20 mouse cellular contexts compared by ENCODE assay signal in genomic region chr13:25347558-25347957, GRCm38 (mm10).
DNase-seq lines count a peak whose midpoint lies in the region; ATAC-seq and TF ChIP-seq lines count a peak whose summit lies in the region.
"Had no signal": no experiment of that assay in that cellular context is flagged by ENCODE, and none has a peak within 500 bp of the region (broad histone marks: within the 10 kb centered on the region; RNA-seq: fewer than 3 reads in every experiment).

No protein-coding gene starts in this region.

- ATAC-seq in lung, embryonic 14.5 days (ENCODE audit: insufficient read depth): no peak
- ATAC-seq in Patski: no peak
- ATAC-seq in neural tube, embryonic 15.5 days (ENCODE audit: low FRiP score): no peak
- no peak for ATAC-seq in forebrain, embryonic 15.5 days (replicated peaks)
- ATAC-seq: forebrain, embryonic 16.5 days had no signal

- 46% methylated on average over 5 of the region's 5 CpGs for WGBS in lung, embryonic 14.5 days
- WGBS in neural tube, embryonic 15.5 days: 60% methylated on average over 5 of the region's 5 CpGs
- 44% methylated on average over 5 of the region's 5 CpGs for WGBS in forebrain, embryonic 15.5 days

- H3K9me3 ChIP-seq in lung, embryonic 14.5 days (ENCODE audit: low read depth, low read length): no peaks in the 10 kb centered on the region
- H3K9me3 ChIP-seq in neural tube, embryonic 15.5 days (replicated peaks): no peaks in the 10 kb centered on the region
- no peaks in the 10 kb centered on the region for H3K9me3 ChIP-seq in forebrain, embryonic 15.5 days
- H3K9me3 ChIP-seq: embryonic facial prominence, embryonic 13.5 days; hindbrain, embryonic 10.5 days had no signal

- no peak for TF ChIP-seq CTCF in lung, embryonic 14.5 days (IDR thresholded peaks at IDR 0.05; ENCODE audit: low read depth)
- peak; percentile 69 for TF ChIP-seq CTCF in Patski (IDR thresholded peaks at IDR 0.05)

- no peaks in the 10 kb centered on the region for H3K27me3 ChIP-seq in lung, embryonic 14.5 days (ENCODE audit: insufficient read depth, low read length)
- H3K27me3 ChIP-seq in Patski: no peaks in the 10 kb centered on the region
- H3K27me3 ChIP-seq in neural tube, embryonic 15.5 days (replicated peaks): no peaks in the 10 kb centered on the region
- no peaks in the 10 kb centered on the region for H3K27me3 ChIP-seq in forebrain, embryonic 15.5 days
- H3K27me3 ChIP-seq: embryonic facial prominence, embryonic 13.5 days had no signal

- CTCF ChIA-PET in Patski (lab: Charles Lee): interaction anchor here (1.0 to 1.7 kb wide), 4 partner anchors 9 to 144 kb away, joined by 3 to 5 read pairs (median 4); no protein-coding TSS in a partner anchor

- no peak overlapping the region for H3K27ac ChIP-seq in lung, embryonic 14.5 days (ENCODE audit: low read depth)
- no peak overlapping the region for H3K27ac ChIP-seq in neural tube, embryonic 15.5 days (replicated peaks)
- no peak overlapping the region for H3K27ac ChIP-seq in forebrain, embryonic 15.5 days (replicated peaks)
- H3K27ac ChIP-seq: embryonic facial prominence, embryonic 13.5 days; hindbrain, embryonic 10.5 days had no signal

- H3K9ac ChIP-seq in lung, embryonic 14.5 days: no peak overlapping the region
- no peak overlapping the region for H3K9ac ChIP-seq in neural tube, embryonic 15.5 days (replicated peaks)
- H3K9ac ChIP-seq in forebrain, embryonic 15.5 days (replicated peaks): no peak overlapping the region
- H3K9ac ChIP-seq: embryonic facial prominence, embryonic 13.5 days had no signal

- in situ Hi-C loops in Patski (cut with MboI; ENCODE audit: low pct_unique_long_range_greater_than_20kb): loop anchor here (5.0 to 10.0 kb wide), 3 partner anchors 160 to 323 kb away; partner anchors contain the start of gene Mrs2

- no peaks in the 10 kb centered on the region for H3K36me3 ChIP-seq in lung, embryonic 14.5 days (ENCODE audit: insufficient read depth)
- H3K36me3 ChIP-seq in neural tube, embryonic 15.5 days: no peaks in the 10 kb centered on the region
- H3K36me3 ChIP-seq in forebrain, embryonic 15.5 days: no peaks in the 10 kb centered on the region
- H3K36me3 ChIP-seq: embryonic facial prominence, embryonic 13.5 days; hindbrain, embryonic 10.5 days had no signal

- peak; percentile 24 for DNase-seq in embryo, embryonic 10.5 days (ENCODE audit: low spot score)
- no peak for DNase-seq in embryo, embryonic 10 days (ENCODE audit: low spot score)
- peak; percentile 35 for DNase-seq in lung, embryonic 14.5 days
- no peak for DNase-seq in lung, adult 18-20 months
- DNase-seq in Patski (ENCODE audit: low read depth, low spot score): no peak
- peak; percentile 13 for DNase-seq in embryo, embryonic 9.5 days (ENCODE audit: extremely low spot score)
- DNase-seq: cerebellum, postnatal 14 days; gastrocnemius, postnatal 36 days; layer of hippocampus, postnatal 36 days; lung, postnatal 14 days; midbrain, embryonic 14.5 days; right cerebral cortex, postnatal 14 days; spleen, adult 18-20 months; thymus, postnatal 36 days had no signal

- H3K4me1 ChIP-seq in lung, embryonic 14.5 days (ENCODE audit: insufficient read depth): no peaks in the 10 kb centered on the region
- 0 out of 2 replicates have a peak, but pooled peaks cover 3% of the 10 kb centered on the region for H3K4me1 ChIP-seq in neural tube, embryonic 15.5 days
- no peaks in the 10 kb centered on the region for H3K4me1 ChIP-seq in forebrain, embryonic 15.5 days
- H3K4me1 ChIP-seq: embryonic facial prominence, embryonic 13.5 days; hindbrain, embryonic 10.5 days had no signal

- H3K4me2 ChIP-seq in lung, embryonic 14.5 days: no peak overlapping the region
- H3K4me2 ChIP-seq in neural tube, embryonic 15.5 days: no peak overlapping the region
- no peak overlapping the region for H3K4me2 ChIP-seq in forebrain, embryonic 15.5 days (replicated peaks)
- H3K4me2 ChIP-seq: embryonic facial prominence, embryonic 13.5 days had no signal

- no peak overlapping the region for H3K4me3 ChIP-seq in lung, embryonic 14.5 days (ENCODE audit: low read depth, low read length)
- H3K4me3 ChIP-seq in neural tube, embryonic 15.5 days (replicated peaks): no peak overlapping the region
- H3K4me3 ChIP-seq in forebrain, embryonic 15.5 days: no peak overlapping the region
- H3K4me3 ChIP-seq: embryonic facial prominence, embryonic 13.5 days; hindbrain, embryonic 10.5 days; myocyte had no signal

- POLR2A ChIA-PET in Patski (lab: Charles Lee): no interaction called here

Comparison
In these comparisons a context has a peak if more than half of its experiments do, and no peak if none do; other contexts are left out.
1. DNase-seq: peak in embryo, embryonic 10.5 days (single experiment), lung, embryonic 14.5 days (single experiment) and embryo, embryonic 9.5 days (single experiment); none in embryo, embryonic 10 days (single experiment), lung, adult 18-20 months (0 of 2) and Patski (single experiment).